ENCODE assay signal across 22 mouse cellular contexts in genomic region chr1:130821911-130822625, GRCm38 (mm10). TPM values are rescaled to one million over a fixed set of nuclear protein-coding genes. Genes with fewer than 3 reads are reported as not detected.
DNase-seq lines count a peak whose midpoint lies in the region; ATAC-seq and TF ChIP-seq lines count a peak whose summit lies in the region.
"Had no signal": no experiment of that assay in that cellular context is flagged by ENCODE, and none has a peak within 500 bp of the region (broad histone marks: within the 10 kb centered on the region; RNA-seq: fewer than 3 reads in every experiment).

No protein-coding gene starts in this region.

- no peak overlapping the region for H3K4me3 ChIP-seq in intestine, postnatal 0 days (ENCODE audit: low read depth, low read length)
- no peak overlapping the region for H3K4me3 ChIP-seq in kidney, postnatal 0 days (replicated peaks; ENCODE audit: low read depth, low read length)
- no peak overlapping the region for H3K4me3 ChIP-seq in liver, embryonic 12.5 days
- H3K4me3 ChIP-seq in stomach, embryonic 15.5 days (replicated peaks): no peak overlapping the region
- no peak overlapping the region for H3K4me3 ChIP-seq in embryonic facial prominence, embryonic 10.5 days
- H3K4me3 ChIP-seq: embryonic facial prominence, embryonic 12.5 days; gastrocnemius, adult 2 months; heart, embryonic 15.5 days; limb, embryonic 13.5 days; neural tube, embryonic 12.5 days had no signal

- 0 out of 2 replicates have a peak, but pooled peaks cover 10% of the 10 kb centered on the region for H3K4me1 ChIP-seq in intestine, postnatal 0 days (replicated peaks; ENCODE audit: control insufficient read depth, insufficient read depth, low read length)
- 0 out of 2 replicates have a peak, but pooled peaks cover 6% of the 10 kb centered on the region for H3K4me1 ChIP-seq in kidney, postnatal 0 days (replicated peaks; ENCODE audit: insufficient read depth, low read length)
- no peaks in the 10 kb centered on the region for H3K4me1 ChIP-seq in liver, embryonic 12.5 days
- H3K4me1 ChIP-seq in stomach, embryonic 15.5 days: no peaks in the 10 kb centered on the region
- no peaks in the 10 kb centered on the region for H3K4me1 ChIP-seq in embryonic facial prominence, embryonic 10.5 days
- H3K4me1 ChIP-seq: embryonic facial prominence, embryonic 12.5 days; heart, embryonic 15.5 days; limb, embryonic 13.5 days; neural tube, embryonic 12.5 days had no signal

- no peaks in the 10 kb centered on the region for H3K27me3 ChIP-seq in intestine, postnatal 0 days (replicated peaks; ENCODE audit: control insufficient read depth, insufficient read depth, low read length)
- H3K27me3 ChIP-seq in kidney, postnatal 0 days (ENCODE audit: insufficient read depth, low read length): no peaks in the 10 kb centered on the region
- no peaks in the 10 kb centered on the region for H3K27me3 ChIP-seq in liver, embryonic 12.5 days (replicated peaks)
- no peaks in the 10 kb centered on the region for H3K27me3 ChIP-seq in stomach, embryonic 15.5 days (replicated peaks)
- H3K27me3 ChIP-seq in embryonic facial prominence, embryonic 10.5 days (replicated peaks; ENCODE audit: low read depth, poor library complexity, severe bottlenecking): no peaks in the 10 kb centered on the region
- H3K27me3 ChIP-seq: embryonic facial prominence, embryonic 12.5 days; heart, embryonic 15.5 days; limb, embryonic 13.5 days; neural tube, embryonic 12.5 days had no signal

- 28% methylated on average over 9 of the region's 9 CpGs for WGBS in intestine, postnatal 0 days
- 57% methylated on average over 9 of the region's 9 CpGs for WGBS in kidney, postnatal 0 days
- WGBS in liver, embryonic 12.5 days (ENCODE audit: insufficient replicate concordance): 56% methylated on average over 9 of the region's 9 CpGs
- 46% methylated on average over 9 of the region's 9 CpGs for WGBS in stomach, embryonic 15.5 days
- 86% methylated on average over 9 of the region's 9 CpGs for WGBS in embryonic facial prominence, embryonic 10.5 days

- DNase-seq in kidney, postnatal 0 days (ENCODE audit: low spot score): no peak
- DNase-seq in lung, postnatal 10 days: no peak
- no peak for DNase-seq in cerebellum, adult 9-10 months
- DNase-seq in embryo, embryonic 10 days (ENCODE audit: low spot score): no peak
- no peak for DNase-seq in embryonic facial prominence, embryonic 10.5 days (ENCODE audit: low spot score)
- DNase-seq: adrenal gland, postnatal 10 days; B cell, adult 2 months; cerebellum, adult 11 months; cerebellum, postnatal 36 days; gastrocnemius, adult 2 months; heart, adult 11 months; right cerebral cortex, postnatal 25 days; thymus, adult 2 months had no signal

- no peaks in the 10 kb centered on the region for H3K36me3 ChIP-seq in intestine, postnatal 0 days (ENCODE audit: control insufficient read depth, insufficient read depth)
- H3K36me3 ChIP-seq in kidney, postnatal 0 days (ENCODE audit: insufficient read depth, low read length): no peaks in the 10 kb centered on the region
- no peaks in the 10 kb centered on the region for H3K36me3 ChIP-seq in liver, embryonic 12.5 days
- no peaks in the 10 kb centered on the region for H3K36me3 ChIP-seq in stomach, embryonic 15.5 days
- no peaks in the 10 kb centered on the region for H3K36me3 ChIP-seq in embryonic facial prominence, embryonic 10.5 days (replicated peaks)
- H3K36me3 ChIP-seq: embryonic facial prominence, embryonic 12.5 days; heart, embryonic 15.5 days; limb, embryonic 13.5 days; neural tube, embryonic 12.5 days had no signal

- peak; percentile 32 for ATAC-seq in intestine, postnatal 0 days
- ATAC-seq in kidney, postnatal 0 days (replicated peaks; ENCODE audit: low FRiP score, low read depth): peak; percentile 43; the same call in 1 of the 2 replicates
- peak; percentile 73 for ATAC-seq in liver, embryonic 12.5 days
- ATAC-seq in stomach, embryonic 15.5 days (ENCODE audit: insufficient read depth, low FRiP score, low read depth): peak; percentile 66
- ATAC-seq: hindbrain, postnatal 0 days; lung, postnatal 0 days had no signal

- H3K27ac ChIP-seq in intestine, postnatal 0 days (ENCODE audit: low read depth, low read length): peak overlapping the region; percentile 36
- H3K27ac ChIP-seq in kidney, postnatal 0 days: peak overlapping the region; percentile 54
- peak overlapping the region; percentile 51 for H3K27ac ChIP-seq in liver, embryonic 12.5 days
- peak overlapping the region; percentile 33; the same call in 1 of the 2 replicates for H3K27ac ChIP-seq in stomach, embryonic 15.5 days
- H3K27ac ChIP-seq in embryonic facial prominence, embryonic 10.5 days (replicated peaks): no peak overlapping the region
- H3K27ac ChIP-seq: embryonic facial prominence, embryonic 12.5 days; gastrocnemius, adult 2 months; heart, embryonic 15.5 days; hindbrain, postnatal 0 days; limb, embryonic 13.5 days; neural tube, embryonic 12.5 days had no signal

- no peak overlapping the region for H3K9ac ChIP-seq in intestine, postnatal 0 days (ENCODE audit: low read depth, low read length)
- no peak overlapping the region for H3K9ac ChIP-seq in kidney, postnatal 0 days (ENCODE audit: low read depth, low read length)
- no peak overlapping the region for H3K9ac ChIP-seq in liver, embryonic 12.5 days
- H3K9ac ChIP-seq in stomach, embryonic 15.5 days: no peak overlapping the region
- H3K9ac ChIP-seq: embryonic facial prominence, embryonic 12.5 days; heart, embryonic 15.5 days; limb, embryonic 13.5 days; neural tube, embryonic 12.5 days had no signal

- no peak for TF ChIP-seq CTCF in intestine, postnatal 0 days (IDR thresholded peaks at IDR 0.05; ENCODE audit: low read depth)
- no peak for TF ChIP-seq CTCF in kidney, postnatal 0 days (IDR thresholded peaks at IDR 0.05; ENCODE audit: low read depth)

- H3K9me3 ChIP-seq in intestine, postnatal 0 days (ENCODE audit: control insufficient read depth): no peaks in the 10 kb centered on the region
- H3K9me3 ChIP-seq in kidney, postnatal 0 days (replicated peaks; ENCODE audit: low read length): no peaks in the 10 kb centered on the region
- no peaks in the 10 kb centered on the region for H3K9me3 ChIP-seq in liver, embryonic 12.5 days (replicated peaks)
- no peaks in the 10 kb centered on the region for H3K9me3 ChIP-seq in stomach, embryonic 15.5 days
- no peaks in the 10 kb centered on the region for H3K9me3 ChIP-seq in embryonic facial prominence, embryonic 10.5 days
- H3K9me3 ChIP-seq: embryonic facial prominence, embryonic 12.5 days; heart, embryonic 15.5 days; limb, embryonic 13.5 days; neural tube, embryonic 12.5 days had no signal

- H3K4me2 ChIP-seq in intestine, postnatal 0 days (replicated peaks; ENCODE audit: low read depth): no peak overlapping the region
- no peak overlapping the region for H3K4me2 ChIP-seq in kidney, postnatal 0 days (ENCODE audit: low read length)
- H3K4me2 ChIP-seq in liver, embryonic 12.5 days: no peak overlapping the region
- H3K4me2 ChIP-seq in stomach, embryonic 15.5 days: no peak overlapping the region
- H3K4me2 ChIP-seq: embryonic facial prominence, embryonic 12.5 days; heart, embryonic 15.5 days; limb, embryonic 13.5 days; neural tube, embryonic 12.5 days had no signal

RNA-seq across cellular contexts. Expression of gene Pigr, which starts 4.4 kb away (rescaled TPM):
- 14.0 and 15.1 TPM in 2 replicates for polyA plus RNA-seq in intestine, postnatal 0 days (2015; fragmentation: Nextera tagmentation; extraction: Ambion mirVana)
- 0.05 and 0.11 TPM in 2 replicates for polyA plus RNA-seq in kidney, postnatal 0 days (2015; fragmentation: Nextera tagmentation; extraction: Ambion mirVana)
- 0.11 and 0.13 TPM in 2 replicates for polyA plus RNA-seq in liver, embryonic 12.5 days (2016; fragmentation: Nextera tagmentation; extraction: Ambion mirVana)
- 0.36 and 0.48 TPM in 2 replicates for polyA plus RNA-seq in stomach, embryonic 15.5 days (2015; fragmentation: Nextera tagmentation; extraction: Ambion mirVana)
- not detected in 2 replicates for polyA plus RNA-seq in embryonic facial prominence, embryonic 10.5 days (2016; fragmentation: Nextera tagmentation; extraction: Ambion mirVana)
- polyA plus RNA-seq: embryonic facial prominence, embryonic 12.5 days; heart, embryonic 15.5 days; hindbrain, postnatal 0 days; limb, embryonic 13.5 days; neural tube, embryonic 12.5 days had no signal

RNA-seq across cellular contexts. Expression of gene Fcamr, which starts 21.4 kb away (rescaled TPM):
- polyA plus RNA-seq in intestine, postnatal 0 days (2015; fragmentation: Nextera tagmentation; extraction: Ambion mirVana): 0.17 TPM in 1 of 2 replicates, not detected in the other
- polyA plus RNA-seq in kidney, postnatal 0 days (2015; fragmentation: Nextera tagmentation; extraction: Ambion mirVana): 0.08 TPM in 1 of 2 replicates, not detected in the other
- polyA plus RNA-seq in liver, embryonic 12.5 days (2016; fragmentation: Nextera tagmentation; extraction: Ambion mirVana): not detected in 2 replicates
- polyA plus RNA-seq in stomach, embryonic 15.5 days (2015; fragmentation: Nextera tagmentation; extraction: Ambion mirVana): 0.17 and 0.22 TPM in 2 replicates
- not detected in 2 replicates for polyA plus RNA-seq in embryonic facial prominence, embryonic 10.5 days (2016; fragmentation: Nextera tagmentation; extraction: Ambion mirVana)
- polyA plus RNA-seq: embryonic facial prominence, embryonic 12.5 days; hindbrain, postnatal 0 days; limb, embryonic 13.5 days; neural tube, embryonic 12.5 days had no signal

RNA-seq across cellular contexts. Expression of gene Fcmr, which starts 43.4 kb away (rescaled TPM):
- polyA plus RNA-seq in intestine, postnatal 0 days (2015; fragmentation: Nextera tagmentation; extraction: Ambion mirVana): 0.52 and 2.0 TPM in 2 replicates
- 0.24 and 0.46 TPM in 2 replicates for polyA plus RNA-seq in kidney, postnatal 0 days (2015; fragmentation: Nextera tagmentation; extraction: Ambion mirVana)
- not detected in 2 replicates for polyA plus RNA-seq in liver, embryonic 12.5 days (2016; fragmentation: Nextera tagmentation; extraction: Ambion mirVana)
- 0.40 and 0.53 TPM in 2 replicates for polyA plus RNA-seq in stomach, embryonic 15.5 days (2015; fragmentation: Nextera tagmentation; extraction: Ambion mirVana)
- not detected in 2 replicates for polyA plus RNA-seq in embryonic facial prominence, embryonic 10.5 days (2016; fragmentation: Nextera tagmentation; extraction: Ambion mirVana)
- polyA plus RNA-seq: embryonic facial prominence, embryonic 12.5 days; limb, embryonic 13.5 days; neural tube, embryonic 12.5 days had no signal

Comparison
In these comparisons a context has a peak if more than half of its experiments do, and no peak if none do; other contexts are left out.
1. RNA of gene Pigr, which starts 4.4 kb away (polyA plus RNA-seq): 14.0 to 15.1 TPM in intestine, postnatal 0 days; 0.36 to 0.48 TPM in stomach, embryonic 15.5 days, 0.11 to 0.13 TPM in liver, embryonic 12.5 days, 0.05 to 0.11 TPM in kidney, postnatal 0 days and not detected in embryonic facial prominence, embryonic 10.5 days; every median in the first group is over 10 times any median in the second.
2. Peak in every context shown above with its lines, with median percentiles within 50 percentile points of each other: ATAC-seq.